Comparison of ENCODE assay signal across 8 mouse cellular contexts in genomic region chr10:57463298-57463697, GRCm38 (mm10). TPM values are rescaled to one million over a fixed set of nuclear protein-coding genes. Genes with fewer than 3 reads are reported as not detected.
DNase-seq lines count a peak whose midpoint lies in the region; ATAC-seq and TF ChIP-seq lines count a peak whose summit lies in the region.
"Not testable (repeated sequence)": the region's sequence is repeated elsewhere in the genome, so short reads cannot be mapped to it uniquely, and the experiment has no call there.

No protein-coding gene starts in this region.

- H3K79me3 ChIP-seq in C2C12 (ENCODE audit: low read depth), result not testable (repeated sequence)

- H3K9ac ChIP-seq in forebrain, postnatal 0 days; hindbrain, embryonic 14.5 days: not testable (repeated sequence)

- not testable (repeated sequence) for H3K4me3 ChIP-seq in C2C12 (ENCODE audit: insufficient read depth, poor library complexity, severe bottlenecking); forebrain, postnatal 0 days (ENCODE audit: low read depth, low read length); hindbrain, embryonic 14.5 days (replicated peaks; ENCODE audit: low read length); midbrain, embryonic 10.5 days; spleen, adult 2 months (ENCODE audit: extremely low read depth, insufficient read depth, insufficient read length)

- H3K4me2 ChIP-seq in forebrain, postnatal 0 days (ENCODE audit: low read depth); hindbrain, embryonic 14.5 days (replicated peaks): not testable (repeated sequence)

- ATAC-seq in activated CD4-positive, CD25-positive, alpha-beta regulatory T cell, adult 4 months, result peak; percentile 88
- not testable (repeated sequence) for ATAC-seq in forebrain, postnatal 0 days; hindbrain, embryonic 14.5 days (ENCODE audit: low FRiP score)

- TF ChIP-seq CTCF in C2C12 (IDR thresholded peaks at IDR 0.05; ENCODE audit: control insufficient read depth, insufficient read depth, insufficient read length), result peak; percentile 61
- peak; percentile 68 for TF ChIP-seq CTCF in forebrain, postnatal 0 days (IDR thresholded peaks at IDR 0.05; ENCODE audit: low read depth)
- peak; percentile 75; the same call in 1 of the 2 replicates for TF ChIP-seq CTCF in spleen, adult 2 months (IDR thresholded peaks at IDR 0.05; ENCODE audit: extremely low read depth, insufficient read depth, insufficient read length, insufficient replicate concordance)

- not testable (repeated sequence) for H3K27me3 ChIP-seq in C2C12 (ENCODE audit: control insufficient read depth, insufficient read depth, insufficient read length); forebrain, postnatal 0 days (ENCODE audit: insufficient read depth, low read length); hindbrain, embryonic 14.5 days (ENCODE audit: control insufficient read depth, insufficient read depth, low read length); midbrain, embryonic 10.5 days (ENCODE audit: low read depth, poor library complexity, severe bottlenecking); spleen, adult 2 months (ENCODE audit: control insufficient read depth, insufficient read depth, low read length)

- H3ac ChIP-seq in C2C12 (ENCODE audit: control insufficient read depth, insufficient read length, low read depth), result not testable (repeated sequence)

- H3K4me1 ChIP-seq in forebrain, postnatal 0 days (ENCODE audit: insufficient read depth); hindbrain, embryonic 14.5 days (replicated peaks; ENCODE audit: control insufficient read depth, insufficient read depth, low read length); midbrain, embryonic 10.5 days; spleen, adult 2 months (ENCODE audit: control insufficient read depth, insufficient read depth, insufficient read length): not testable (repeated sequence)

- not testable (repeated sequence) for H3K36me3 ChIP-seq in C2C12 (ENCODE audit: control insufficient read depth, insufficient read depth); forebrain, postnatal 0 days (ENCODE audit: insufficient read depth); hindbrain, embryonic 14.5 days (replicated peaks; ENCODE audit: control insufficient read depth, insufficient read depth); midbrain, embryonic 10.5 days; spleen, adult 2 months (ENCODE audit: control insufficient read depth, insufficient read depth, low read length)

- TF ChIP-seq POLR2A in spleen, adult 2 months (IDR thresholded peaks at IDR 0.05; ENCODE audit: low read depth, low read length), result not testable (repeated sequence)

- peak; percentile 61 to 69 for DNase-seq in cerebellum, postnatal 10 days
- DNase-seq in forebrain, postnatal 0 days, result peak; percentile 34
- DNase-seq in hindbrain, embryonic 14.5 days (ENCODE audit: low spot score), result peak; percentile 73
- peak; percentile 19 for DNase-seq in left cerebral cortex, postnatal 4 days
- peak; percentile 31 for DNase-seq in midbrain, embryonic 10.5 days (ENCODE audit: low spot score)
- peak; percentile 51 to 52 for DNase-seq in spleen, adult 2 months (ENCODE audit: low read depth in 1 of 2, low spot score in 2 of 2)

- WGBS in forebrain, postnatal 0 days, result 29% methylated on average over 10 of the region's 10 CpGs
- WGBS in hindbrain, embryonic 14.5 days, result 29% methylated on average over 10 of the region's 10 CpGs
- WGBS in midbrain, embryonic 10.5 days, result 36% methylated on average over 10 of the region's 10 CpGs
- 17% methylated on average over 10 of the region's 10 CpGs for WGBS in spleen, adult 2 months

- H3K79me2 ChIP-seq in C2C12 (ENCODE audit: control insufficient read depth, insufficient read depth), result not testable (repeated sequence)

- not testable (repeated sequence) for H3K9me3 ChIP-seq in forebrain, postnatal 0 days (ENCODE audit: low read length); hindbrain, embryonic 14.5 days (ENCODE audit: control insufficient read depth, low read length); midbrain, embryonic 10.5 days (replicated peaks)

- intact Hi-C loops in left cerebral cortex, postnatal 4 days (cut with DNase I), result loop anchor here (10.0 kb wide), 1 partner anchor 272 kb away; no protein-coding TSS in a partner anchor

- H3K27ac ChIP-seq in forebrain, postnatal 0 days (ENCODE audit: low read depth, low read length); hindbrain, embryonic 14.5 days; midbrain, embryonic 10.5 days (replicated peaks); spleen, adult 2 months (ENCODE audit: insufficient read depth, low read length): not testable (repeated sequence)

RNA-seq across cellular contexts. Expression of gene Hsf2, which starts 22.9 kb away (rescaled TPM):
- polyA plus RNA-seq in C2C12 (2012; fragmentation: generic; extraction: Trizol), result 8.2 TPM
- 10 to 100 TPM; 12.6 to 15.9 TPM for polyA plus RNA-seq in activated CD4-positive, CD25-positive, alpha-beta regulatory T cell, adult 4 months (2017; shearing (Covaris generic))
- total RNA-seq in forebrain, postnatal 0 days (2014; rRNA removed), result 48.0 and 57.7 TPM in 2 replicates
- polyA plus RNA-seq in forebrain, postnatal 0 days (2015; fragmentation: Nextera tagmentation; extraction: Ambion mirVana), result 44.6 and 47.9 TPM in 2 replicates
- polyA plus RNA-seq in hindbrain, embryonic 14.5 days (2014; fragmentation: Nextera tagmentation; extraction: Ambion mirVana), result 47.8 and 48.5 TPM in 2 replicates
- 10 to 100 TPM; 47.3 to 50.1 TPM for total RNA-seq in left cerebral cortex, postnatal 4 days (2021)
- polyA plus RNA-seq in midbrain, embryonic 10.5 days (2016; fragmentation: Nextera tagmentation; extraction: Ambion mirVana), result 64.7 and 77.4 TPM in 2 replicates
- polyA plus RNA-seq in spleen, adult 2 months (2012; rRNA removed), result 1.2 TPM in 2 replicates

Comparison
In these comparisons a context has a peak if more than half of its experiments do, and no peak if none do; other contexts are left out.
1. DNase-seq: peak in every context shown above with its lines; median percentile 73 in hindbrain, embryonic 14.5 days; 65 in cerebellum, postnatal 10 days; 52 in spleen, adult 2 months; 34 in forebrain, postnatal 0 days; 31 in midbrain, embryonic 10.5 days; 19 in left cerebral cortex, postnatal 4 days.